Mouse (Mus musculus) G1E (cell line): ENCODE data around the gene Otoa. TPM values are rescaled to one million over a fixed set of nuclear protein-coding genes. Genes with fewer than 3 reads are reported as not detected.

Experiments used
- ATAC-seq: 2 replicates; pipeline ENCODE4 v1.8.0; 2016; ENCODE audit warnings: mild to moderate bottlenecking; ENCODE audit not compliant: insufficient number of reproducible peaks, poor library complexity, low FRiP score, severe bottlenecking; ENCODE audit errors: extremely low read depth
- DNase-seq: peaks from one replicate; pipeline ENCODE4 v3.0.0; 2012; ENCODE audit warnings: low spot score
- H3K27me3 ChIP-seq: 2 replicates; pipeline ENCODE4 v1.6.1; 2012; ENCODE audit warnings: mild to moderate bottlenecking, low read length, inconsistent platforms; ENCODE audit not compliant: insufficient read depth
- H3K36me3 ChIP-seq: replicated peaks from 2 replicates; pipeline ENCODE3; 2012; ENCODE audit warnings: mild to moderate bottlenecking, inconsistent platforms
- H3K4me1 ChIP-seq: 2 replicates; pipeline ENCODE4 v1.6.1; 2012; ENCODE audit warnings: low read depth, low read length, inconsistent platforms, mixed read lengths; ENCODE audit not compliant: insufficient read depth
- H3K4me3 ChIP-seq: 2 replicates; pipeline ENCODE4 v1.5.1; 2012; ENCODE audit warnings: low read depth, mild to moderate bottlenecking, inconsistent platforms, low read length, moderate library complexity, mixed read lengths
- H3K9me3 ChIP-seq: replicated peaks from 2 replicates; pipeline ENCODE4 v1.6.1; 2012; ENCODE audit warnings: inconsistent platforms
- CTCF ChIP-seq: IDR thresholded peaks from 2 replicates; pipeline ENCODE4 v1.5.1; 2012; ENCODE audit warnings: low read depth, low read length, inconsistent platforms, mixed read lengths
- GATA1 ChIP-seq: IDR thresholded peaks from 2 replicates; pipeline ENCODE4 v1.6.1; 2012; ENCODE audit warnings: borderline replicate concordance, low read length, inconsistent platforms, mixed read lengths
- GATA2 ChIP-seq: IDR thresholded peaks from 2 replicates; pipeline ENCODE4 v1.6.1; 2012; ENCODE audit warnings: low read depth, low read length, inconsistent platforms, borderline replicate concordance
- POLR2AphosphoS5 ChIP-seq: IDR thresholded peaks from 2 replicates; pipeline ENCODE4 v1.6.1; 2012; ENCODE audit warnings: low read depth, low read length, inconsistent platforms; ENCODE audit not compliant: insufficient replicate concordance
- TAL1 ChIP-seq: conservative IDR thresholded peaks from 2 replicates; pipeline ENCODE4 v1.6.1; 2012; ENCODE audit warnings: low read depth, low read length, inconsistent platforms, mixed read lengths
- polyA plus RNA-seq: library from polyadenylated mRNA; stranded (reverse); fragments of >175 nt; gene quantifications from 2 replicates; pipeline ENCODE4 v1.2.3, GENCODE M21; 2012
- total RNA-seq, 2 experiments: library from RNA; stranded (forward) in 1 of 2; stranded (reverse) in 1 of 2; fragments of 200-1000 nt in 1 of 2; fragments of >200 nt in 1 of 2; fragmentation: Nextera tagmentation in 1 of 2; gene quantifications; 2 replicates each; pipeline ENCODE4 v1.2.3; 2014 to 2017

Otoa gene
- total and polyA plus RNA-seq, 3 experiments, result 0.50 to 0.82 (median 0.75) TPM

- TF ChIP-seq GATA1, result no peak
- no peak for TF ChIP-seq CTCF
- no peak for TF ChIP-seq TAL1
- TF ChIP-seq GATA2, result no peak
- H3K4me1 ChIP-seq, result no peaks in the 10 kb centered on the region; the same call in 1 of the 2 replicates
- H3K4me3 ChIP-seq, result no peak overlapping the region
- H3K9me3 ChIP-seq, result no peaks in the 10 kb centered on the region
- ATAC-seq, result no peak
- peaks cover 83% of the 10 kb centered on the region for H3K36me3 ChIP-seq
- no peak for DNase-seq
- no peaks in the 10 kb centered on the region for H3K27me3 ChIP-seq
These were observed 21.8 kb upstream of the Otoa start for GRCm38 (mm10) chr7:121059477-121060218.

DNA sequence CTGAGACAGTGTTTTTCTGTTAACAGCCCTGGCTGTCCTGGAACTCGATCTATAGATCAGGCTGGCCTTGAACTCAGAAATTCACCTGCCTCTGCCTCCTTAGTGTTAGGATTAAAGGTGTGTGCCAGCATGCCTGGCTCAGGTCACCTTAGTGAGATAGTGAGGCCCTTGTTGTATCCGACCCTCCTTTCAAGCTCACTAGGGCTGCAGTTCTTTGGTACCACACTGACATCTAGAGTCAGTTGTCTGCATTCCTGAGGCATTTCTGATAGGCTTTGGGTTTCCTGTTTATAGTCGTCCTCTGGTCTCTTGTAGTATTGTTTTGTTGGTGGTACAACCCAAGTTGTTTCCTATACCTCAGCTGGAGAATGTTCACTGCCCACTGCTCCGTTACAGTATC is 17.1 kb upstream of the Otoa start:
- peaks cover 77% of the 10 kb centered on the region for H3K36me3 ChIP-seq
- ATAC-seq (no peak), DNase-seq (no peak)

DNA sequence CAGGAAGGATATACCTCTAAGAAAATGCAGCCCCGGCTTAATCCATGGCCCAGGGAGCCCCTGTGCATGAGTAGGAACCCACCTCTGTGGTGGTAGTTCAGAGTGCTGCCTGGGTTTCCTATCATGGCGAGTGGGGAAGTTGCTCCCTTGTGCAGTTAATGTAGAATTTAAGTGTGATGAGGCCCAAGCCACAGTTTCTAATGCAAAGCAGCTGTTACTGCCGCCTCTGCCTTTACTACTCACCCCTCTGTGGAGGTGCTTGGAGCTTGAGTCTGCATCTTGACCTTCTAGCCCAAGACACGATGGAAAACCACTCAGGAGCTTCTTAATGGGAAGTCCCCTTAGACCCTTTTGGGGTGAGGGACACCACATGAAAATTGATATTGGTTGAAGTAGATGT is 10.2 kb upstream of the Otoa start:
- DNase-seq (no peak), ATAC-seq (no peak)
- TF ChIP-seq CTCF (no peak), GATA2 (no peak), GATA1 (no peak), TAL1 (no peak), POLR2AphosphoS5 (no peak)
- peaks cover 2% of the 10 kb centered on the region; the same call in 1 of the 2 replicates for H3K9me3 ChIP-seq
- H3K4me3 ChIP-seq, result no peak overlapping the region
- peaks cover 86% of the 10 kb centered on the region for H3K36me3 ChIP-seq
- H3K27me3 ChIP-seq, result no peaks in the 10 kb centered on the region
- H3K4me1 ChIP-seq, result peaks cover 13% of the 10 kb centered on the region

More for the DNA sequence above, 17.1 kb upstream of the Otoa start:
- Histone ChIP-seq H3K4me3 (no peak overlapping the region), H3K4me1 (no peaks in the 10 kb centered on the region), H3K27me3 (no peaks in the 10 kb centered on the region), H3K9me3 (peaks cover 5% of the 10 kb centered on the region; the same call in 1 of the 2 replicates)
- TF ChIP-seq CTCF (no peak), POLR2AphosphoS5 (no peak)

DNA sequence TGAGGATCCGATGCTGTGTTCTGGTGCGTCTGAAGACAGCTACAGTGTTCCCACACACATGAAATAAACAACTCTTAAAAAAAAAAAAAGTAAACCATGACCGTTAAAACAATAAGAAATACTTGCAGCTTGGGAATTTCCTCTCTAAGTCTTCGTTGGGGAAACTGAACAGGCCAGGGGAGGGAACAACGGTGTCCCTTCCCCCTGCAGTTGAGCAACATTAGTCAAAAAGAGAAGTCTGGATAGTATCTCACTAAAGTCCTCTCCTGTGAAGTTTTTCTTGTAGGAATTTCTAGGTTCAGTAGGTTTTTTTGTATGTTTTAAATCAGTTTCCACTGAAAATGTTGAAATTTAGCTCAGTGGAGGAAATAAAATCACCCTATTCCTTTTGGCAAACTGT is 8.9 kb upstream of the Otoa start:
- H3K9me3 ChIP-seq, result no peaks in the 10 kb centered on the region
- no peaks in the 10 kb centered on the region for H3K27me3 ChIP-seq
- no peak for DNase-seq
- peaks cover 13% of the 10 kb centered on the region for H3K4me1 ChIP-seq
- TF ChIP-seq TAL1 (no peak), GATA2 (no peak), CTCF (no peak), POLR2AphosphoS5 (no peak), GATA1 (no peak)
- peaks cover 84% of the 10 kb centered on the region for H3K36me3 ChIP-seq
- no peak overlapping the region for H3K4me3 ChIP-seq
- no peak for ATAC-seq

DNA sequence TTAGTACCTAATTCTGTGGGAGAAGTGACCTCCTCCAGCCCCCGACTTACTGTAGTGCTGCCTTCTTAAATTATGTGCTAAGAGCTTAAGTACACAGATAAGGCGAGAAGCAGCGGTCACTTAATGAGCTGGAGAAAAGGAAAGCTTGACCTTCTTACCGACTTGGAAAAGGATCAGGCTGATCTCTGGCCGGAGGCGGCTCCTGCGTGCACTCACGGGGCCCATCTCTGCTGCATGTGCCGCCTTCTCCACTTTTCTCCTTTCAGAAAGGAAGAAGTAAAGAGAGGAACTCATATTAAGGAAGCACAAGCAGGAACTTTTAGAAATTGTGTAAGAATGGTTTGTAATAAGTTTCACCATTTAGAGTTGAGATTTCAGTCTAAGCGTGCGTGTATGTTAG is 7.2 kb upstream of the Otoa start, which contains the start of gene Igsf6:
TSS of gene Igsf6 (minus strand) at position 292 of the 400 bp plus-strand sequence.
- Histone ChIP-seq H3K27me3 (no peaks in the 10 kb centered on the region), H3K4me3 (no peak within 1 kb of the TSS), H3K4me1 (peaks cover 13% of the 10 kb centered on the region), H3K36me3 (peaks cover 86% of the 10 kb centered on the region), H3K9me3 (no peaks in the 10 kb centered on the region)
- DNase-seq (no peak), ATAC-seq (no peak)
- TF ChIP-seq TAL1 (no peak), POLR2AphosphoS5 (no peak), GATA1 (no peak), GATA2 (no peak), CTCF (no peak)

DNA sequence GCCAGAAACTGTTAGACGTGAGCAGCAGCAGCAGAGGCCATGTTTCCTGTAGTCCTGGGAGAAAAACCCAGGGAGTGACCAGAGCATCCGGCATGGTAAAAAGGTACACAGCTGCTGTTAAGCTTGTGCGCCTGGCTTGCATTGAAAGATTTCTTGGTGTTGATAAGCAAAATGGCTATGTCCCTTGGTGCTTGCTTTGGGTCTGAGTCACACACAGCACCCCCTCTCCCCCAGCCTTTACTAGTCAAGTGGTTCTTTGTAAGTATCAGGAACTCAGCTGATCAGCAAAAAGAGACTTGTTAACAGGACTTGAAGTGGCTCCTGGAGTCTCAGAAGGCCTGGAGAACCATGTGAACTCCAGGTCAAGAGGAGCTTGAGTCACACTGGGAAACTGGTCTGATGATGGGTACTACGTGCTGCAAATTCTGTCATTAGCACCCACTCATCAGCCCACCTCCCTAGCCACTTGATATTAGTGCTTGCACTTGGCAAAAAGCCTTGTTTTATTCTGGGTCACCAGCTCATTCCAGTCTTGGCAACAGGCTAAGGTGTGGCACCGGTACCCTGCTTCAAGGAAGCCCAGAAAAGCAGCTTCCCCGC is 6.5 kb upstream of the Otoa start:
- DNase-seq, result no peak
- no peak for TF ChIP-seq GATA2
- ATAC-seq, result no peak
- H3K4me3 ChIP-seq, result no peak overlapping the region
- H3K27me3 ChIP-seq, result no peaks in the 10 kb centered on the region
- no peaks in the 10 kb centered on the region for H3K9me3 ChIP-seq
- H3K36me3 ChIP-seq, result peaks cover 82% of the 10 kb centered on the region
- peaks cover 13% of the 10 kb centered on the region for H3K4me1 ChIP-seq

- Histone ChIP-seq H3K36me3 (peaks cover 77% of the 10 kb centered on the region), H3K4me3 (no peak overlapping the region), H3K27me3 (no peaks in the 10 kb centered on the region), H3K9me3 (no peaks in the 10 kb centered on the region), H3K4me1 (peaks cover 12% of the 10 kb centered on the region)
- no peak for DNase-seq
- ATAC-seq, result no peak
- no peak for TF ChIP-seq CTCF
- TF ChIP-seq POLR2AphosphoS5, result no peak
- no peak for TF ChIP-seq GATA2
- no peak for TF ChIP-seq GATA1
- TF ChIP-seq TAL1, result no peak
These were observed 6.0 kb upstream of the Otoa start for GRCm38 (mm10) chr7:121075416-121075815.
